Mouse (Mus musculus) MEL (cell line): ENCODE measurements around the gene Ddi2.

Source experiments
- CTCF ChIP-seq, 3 experiments: IDR thresholded peaks in 2 of 3; conservative IDR thresholded peaks in 1 of 3; 2 replicates each; pipeline ENCODE4 v1.5.1; 2011 to 2012; ENCODE audit warnings: low read length in 3 of 3, low read depth in 2 of 3, mild to moderate bottlenecking in 2 of 3, improper control_type of control experiment in 1 of 3, inconsistent platforms in 1 of 3, mixed read lengths in 1 of 3, moderate library complexity in 1 of 3; ENCODE audit not compliant: control insufficient read depth in 1 of 3, insufficient read depth in 1 of 3, poor library complexity in 1 of 3, severe bottlenecking in 1 of 3
- EP300 ChIP-seq, 2 experiments: IDR thresholded peaks; 2 replicates each; pipeline ENCODE4 v1.6.1; 2011; ENCODE audit warnings: improper control_type of control experiment in 2 of 2, low read length in 2 of 2, low read depth in 1 of 2, mild to moderate bottlenecking in 1 of 2
- MEF2A ChIP-seq: IDR thresholded peaks from 2 replicates; pipeline ENCODE4 v1.6.1; 2014; ENCODE audit warnings: low read depth, mild to moderate bottlenecking, inconsistent platforms, low read length, improper control_type of control experiment; ENCODE audit not compliant: poor library complexity, insufficient replicate concordance, severe bottlenecking; ENCODE audit errors: extremely low read depth
- MYC ChIP-seq: IDR thresholded peaks from 2 replicates; pipeline ENCODE4 v1.6.1; 2011; ENCODE audit warnings: low read depth, mild to moderate bottlenecking, low read length, improper control_type of control experiment, moderate library complexity
- POLR2A ChIP-seq, 2 experiments: IDR thresholded peaks; 2 replicates each; pipeline ENCODE4 v1.6.1; 2011 to 2012; ENCODE audit warnings: low read length in 2 of 2, mild to moderate bottlenecking in 2 of 2, control low read depth in 1 of 2, improper control_type of control experiment in 1 of 2, low read depth in 1 of 2, moderate library complexity in 1 of 2; ENCODE audit not compliant: control insufficient read depth in 1 of 2, insufficient read depth in 1 of 2, poor library complexity in 1 of 2
- TBP ChIP-seq: IDR thresholded peaks from 2 replicates; pipeline ENCODE4 v1.8.0; 2011; ENCODE audit warnings: low read depth, low read length, improper control_type of control experiment
- USF1 ChIP-seq: IDR thresholded peaks from 2 replicates; pipeline ENCODE4 v1.6.1; 2014; ENCODE audit warnings: low read depth, mild to moderate bottlenecking, inconsistent platforms, low read length, improper control_type of control experiment, moderate library complexity

DNA sequence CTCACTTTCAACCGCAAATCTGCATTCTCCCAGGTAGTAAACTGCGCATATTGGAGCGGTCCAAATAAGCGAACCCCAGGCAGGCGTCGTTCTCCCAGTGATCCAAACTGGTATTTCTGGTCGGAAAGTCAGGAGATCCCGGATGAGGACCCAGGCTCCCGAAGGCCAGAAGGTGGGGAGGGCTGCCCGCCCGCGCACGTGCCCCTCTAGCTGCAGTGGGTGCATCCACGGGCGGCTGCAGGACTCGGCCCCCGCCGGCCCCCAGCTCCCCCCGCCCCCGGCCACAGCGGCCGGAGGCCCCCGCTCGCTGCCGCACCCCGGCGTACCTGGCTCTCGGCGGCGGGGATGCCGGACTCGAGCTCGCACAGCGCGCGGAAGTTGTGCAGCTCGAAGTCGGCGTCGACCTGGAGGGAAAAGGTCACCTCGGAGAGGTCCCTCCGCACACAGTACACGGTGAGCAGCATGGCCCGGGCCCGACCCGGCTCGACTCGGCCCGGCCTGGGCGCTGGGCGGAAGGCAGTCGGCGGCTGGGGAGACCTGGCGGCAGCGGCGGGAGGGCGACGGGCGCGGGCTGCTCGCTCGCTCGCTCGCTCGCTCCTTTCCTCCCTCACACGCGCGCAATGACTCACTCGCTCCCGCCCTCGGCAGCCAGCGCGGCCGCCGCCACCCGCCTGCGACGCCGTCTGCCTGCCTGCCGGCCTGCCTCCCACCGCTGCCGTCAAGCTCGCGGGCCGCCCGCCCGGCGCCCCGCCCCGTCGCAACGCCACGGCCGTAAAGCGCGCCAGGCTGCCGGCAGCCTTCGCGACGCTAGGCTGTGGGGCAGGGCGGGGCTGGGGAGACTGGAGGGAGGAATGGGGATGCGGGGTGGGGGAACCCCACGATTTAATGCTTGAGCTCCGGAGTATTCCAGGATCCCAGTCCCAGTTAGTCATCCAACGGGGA, at the start of gene Ddi2:
- TF ChIP-seq CTCF (IDR thresholded peaks at IDR 0.05 in 2 of 3, conservative IDR thresholded peaks at IDR 0.05 in 1 of 3; ENCODE audit: control insufficient read depth in 1 of 3, insufficient read depth in 1 of 3, low read depth in 2 of 3, low read length in 3 of 3, poor library complexity in 1 of 3, severe bottlenecking in 1 of 3) = 0 out of 6 replicates have a peak, but pooled peaks of 1 of the 3 experiments have one; percentile 2
- TF ChIP-seq MYC = 0 out of 2 replicates have a peak, but pooled peaks have one; percentile 34
- no peak for TF ChIP-seq MEF2A
- TF ChIP-seq POLR2A (IDR thresholded peaks at IDR 0.05; ENCODE audit: control insufficient read depth in 1 of 2, insufficient read depth in 1 of 2, low read depth in 1 of 2, low read length in 2 of 2, poor library complexity in 1 of 2) = peak; percentile 85 to 94
- 0 out of 2 replicates have a peak, but pooled peaks have one; percentile 5 for TF ChIP-seq USF1
- TF ChIP-seq EP300 (IDR thresholded peaks at IDR 0.05; ENCODE audit: low read depth in 1 of 2, low read length in 2 of 2) = no peak
- TF ChIP-seq TBP = no peak
